In the genomic region with DNA sequence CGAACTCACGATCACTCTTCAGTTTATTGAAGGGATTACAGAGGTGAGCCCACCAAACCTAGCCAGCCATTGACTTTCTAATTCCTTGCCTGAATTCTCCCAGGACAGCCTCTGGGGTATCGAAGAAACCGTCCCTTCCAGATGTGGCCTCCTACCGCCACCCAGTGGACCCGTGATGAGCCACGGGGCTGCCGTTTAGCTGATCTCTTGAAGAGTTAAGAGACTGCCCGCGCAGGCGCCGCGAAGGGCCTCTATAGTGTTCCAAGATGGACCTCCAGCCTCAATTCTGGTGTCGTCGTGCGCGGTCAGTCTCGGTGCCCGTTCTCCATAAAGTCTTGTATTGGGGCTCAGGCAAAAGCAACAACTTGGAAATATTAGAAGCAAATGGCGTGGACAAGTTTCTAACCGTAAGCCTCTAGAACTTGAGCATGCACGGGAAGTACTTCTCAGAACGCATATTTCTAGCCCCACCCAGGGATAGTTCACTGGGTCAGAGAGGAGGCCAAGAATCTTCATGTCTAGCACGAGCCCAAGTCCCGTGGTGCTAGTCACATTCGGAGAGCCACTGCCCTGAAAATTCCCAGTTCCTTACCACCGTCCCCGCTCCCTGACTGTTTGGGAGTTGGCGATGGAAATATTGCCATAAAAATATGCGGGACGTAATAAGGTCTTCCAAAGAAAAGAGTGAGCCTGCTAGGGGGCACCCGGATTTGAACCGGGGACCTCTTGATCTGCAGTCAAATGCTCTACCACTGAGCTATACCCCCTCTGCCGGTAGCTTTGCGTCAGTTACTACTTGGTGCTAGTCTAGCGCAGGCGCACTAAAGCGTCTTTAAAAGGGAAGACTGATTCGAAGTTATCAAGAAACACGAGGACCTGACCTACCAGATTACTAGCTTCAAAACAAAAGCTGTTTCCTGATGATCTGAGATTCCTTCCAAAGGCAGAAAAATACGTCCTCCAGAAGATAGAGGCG, we compare ENCODE assay signal across 7 mouse cellular contexts. TPM values are rescaled to one million over a fixed set of nuclear protein-coding genes. Genes with fewer than 3 reads are reported as not detected.
A peak's percentile ranks its signal among the peaks of the same experiment; 100 is the strongest.
DNase-seq lines count a peak whose midpoint lies in the region; ATAC-seq lines count a peak whose summit lies in the region.

No protein-coding gene starts in this region.

- no peaks in the 10 kb centered on the region for H3K36me3 ChIP-seq in embryonic facial prominence, embryonic 10.5 days (replicated peaks)
- H3K36me3 ChIP-seq in limb, embryonic 10.5 days, result no peaks in the 10 kb centered on the region
- no peaks in the 10 kb centered on the region for H3K36me3 ChIP-seq in midbrain, embryonic 13.5 days

- peak overlapping the region; percentile 86 for H3K27ac ChIP-seq in embryonic facial prominence, embryonic 10.5 days (replicated peaks)
- peak overlapping the region; percentile 85 for H3K27ac ChIP-seq in limb, embryonic 10.5 days
- H3K27ac ChIP-seq in midbrain, embryonic 13.5 days, result peak overlapping the region; percentile 82

- no peaks in the 10 kb centered on the region for H3K9me3 ChIP-seq in embryonic facial prominence, embryonic 10.5 days
- no peaks in the 10 kb centered on the region for H3K9me3 ChIP-seq in limb, embryonic 10.5 days (replicated peaks)
- H3K9me3 ChIP-seq in midbrain, embryonic 13.5 days, result no peaks in the 10 kb centered on the region

- peak overlapping the region; percentile 85 for H3K4me2 ChIP-seq in midbrain, embryonic 13.5 days (replicated peaks)

- H3K4me1 ChIP-seq in embryonic facial prominence, embryonic 10.5 days, result peaks cover 32% of the 10 kb centered on the region
- H3K4me1 ChIP-seq in limb, embryonic 10.5 days, result peaks cover 33% of the 10 kb centered on the region
- H3K4me1 ChIP-seq in midbrain, embryonic 13.5 days (replicated peaks), result peaks cover 32% of the 10 kb centered on the region

- ATAC-seq in granulocyte monocyte progenitor cell, adult 5-6 weeks (replicated peaks; ENCODE audit: poor library complexity, severe bottlenecking), result peak; percentile 75
- ATAC-seq in midbrain, embryonic 13.5 days, result peak; percentile 84

- H3K27me3 ChIP-seq in embryonic facial prominence, embryonic 10.5 days (replicated peaks; ENCODE audit: low read depth, poor library complexity, severe bottlenecking), result peaks cover 67% of the 10 kb centered on the region
- H3K27me3 ChIP-seq in limb, embryonic 10.5 days (ENCODE audit: low read depth, poor library complexity, severe bottlenecking), result peaks cover 55% of the 10 kb centered on the region
- H3K27me3 ChIP-seq in midbrain, embryonic 13.5 days, result peaks cover 41% of the 10 kb centered on the region

- H3K4me3 ChIP-seq in embryonic facial prominence, embryonic 10.5 days, result peak overlapping the region; percentile 90
- peak overlapping the region; percentile 94 for H3K4me3 ChIP-seq in limb, embryonic 10.5 days
- H3K4me3 ChIP-seq in midbrain, embryonic 13.5 days (replicated peaks), result peak overlapping the region; percentile 90

- DNase-seq in adrenal gland, postnatal 10 days, result peak; percentile 96
- DNase-seq in embryonic facial prominence, embryonic 10.5 days (ENCODE audit: low spot score), result peak; percentile 94
- DNase-seq in kidney, adult 11 months, result peak; percentile 94
- DNase-seq in limb, embryonic 10.5 days (ENCODE audit: low spot score), result peak; percentile 93
- DNase-seq in spleen, adult 12 weeks (ENCODE audit: low spot score), result peak; percentile 91

- H3K9ac ChIP-seq in midbrain, embryonic 13.5 days (replicated peaks), result peak overlapping the region; percentile 81

- under 1% methylated on average over 42 of the region's 42 CpGs for WGBS in embryonic facial prominence, embryonic 10.5 days
- WGBS in limb, embryonic 10.5 days, result under 1% methylated on average over 42 of the region's 42 CpGs
- WGBS in midbrain, embryonic 13.5 days, result under 1% methylated on average over 42 of the region's 42 CpGs

RNA-seq across cellular contexts. Expression of a gene that starts 1.6 kb away (rescaled TPM):
- 1 to 10 TPM; 3.4 to 7.2 TPM for total RNA-seq in adrenal gland, postnatal 10 days (2021)
- 0.07 and 0.13 TPM in 2 replicates for polyA plus RNA-seq in embryonic facial prominence, embryonic 10.5 days (2016; fragmentation: Nextera tagmentation; extraction: Ambion mirVana)
- 3.1 and 3.2 TPM in 2 replicates for total RNA-seq in granulocyte monocyte progenitor cell, adult 5-6 weeks (2014; fragmentation: Nextera tagmentation)
- total RNA-seq in granulocyte monocyte progenitor cell, adult 5-6 weeks (2017), result 1.6 and 3.9 TPM in 2 replicates
- not detected in 2 replicates for polyA plus RNA-seq in limb, embryonic 10.5 days (2016; fragmentation: Nextera tagmentation; extraction: Ambion mirVana)
- 0.38 and 0.63 TPM in 2 replicates for polyA plus RNA-seq in midbrain, embryonic 13.5 days (2015; fragmentation: Nextera tagmentation; extraction: Ambion mirVana)

RNA-seq across cellular contexts. Expression of a gene that starts 8.1 kb away (rescaled TPM):
- 1 to 10 TPM; 3.1 to 3.8 TPM for total RNA-seq in adrenal gland, postnatal 10 days (2021)
- 15.6 and 19.2 TPM in 2 replicates for polyA plus RNA-seq in embryonic facial prominence, embryonic 10.5 days (2016; fragmentation: Nextera tagmentation; extraction: Ambion mirVana)
- 11.0 and 15.7 TPM in 2 replicates for total RNA-seq in granulocyte monocyte progenitor cell, adult 5-6 weeks (2014; fragmentation: Nextera tagmentation)
- 2.9 and 6.1 TPM in 2 replicates for total RNA-seq in granulocyte monocyte progenitor cell, adult 5-6 weeks (2017)
- 12.4 and 17.8 TPM in 2 replicates for polyA plus RNA-seq in limb, embryonic 10.5 days (2016; fragmentation: Nextera tagmentation; extraction: Ambion mirVana)
- polyA plus RNA-seq in midbrain, embryonic 13.5 days (2015; fragmentation: Nextera tagmentation; extraction: Ambion mirVana), result 8.0 and 10.5 TPM in 2 replicates

RNA-seq across cellular contexts. Expression of a gene that starts 35.0 kb away (rescaled TPM):
- total RNA-seq in adrenal gland, postnatal 10 days (2021), result 10 to 100 TPM; 11.7 to 29.3 TPM
- polyA plus RNA-seq in embryonic facial prominence, embryonic 10.5 days (2016; fragmentation: Nextera tagmentation; extraction: Ambion mirVana), result 5.3 and 5.7 TPM in 2 replicates
- 0.71 and 4.5 TPM in 2 replicates for total RNA-seq in granulocyte monocyte progenitor cell, adult 5-6 weeks (2014; fragmentation: Nextera tagmentation)
- 0.56 and 0.77 TPM in 2 replicates for total RNA-seq in granulocyte monocyte progenitor cell, adult 5-6 weeks (2017)
- 3.4 and 6.5 TPM in 2 replicates for polyA plus RNA-seq in limb, embryonic 10.5 days (2016; fragmentation: Nextera tagmentation; extraction: Ambion mirVana)
- polyA plus RNA-seq in midbrain, embryonic 13.5 days (2015; fragmentation: Nextera tagmentation; extraction: Ambion mirVana), result 49.8 and 51.8 TPM in 2 replicates

RNA-seq across cellular contexts. Expression of a gene that starts 38.7 kb away (rescaled TPM):
- total RNA-seq in adrenal gland, postnatal 10 days (2021), result 1,000 to 10,000 TPM; 1,275 to 1,278 TPM
- 1,206 and 1,219 TPM in 2 replicates for polyA plus RNA-seq in embryonic facial prominence, embryonic 10.5 days (2016; fragmentation: Nextera tagmentation; extraction: Ambion mirVana)
- 3,567 and 3,801 TPM in 2 replicates for total RNA-seq in granulocyte monocyte progenitor cell, adult 5-6 weeks (2014; fragmentation: Nextera tagmentation)
- total RNA-seq in granulocyte monocyte progenitor cell, adult 5-6 weeks (2017), result 1,586 and 1,858 TPM in 2 replicates
- polyA plus RNA-seq in limb, embryonic 10.5 days (2016; fragmentation: Nextera tagmentation; extraction: Ambion mirVana), result 1,186 and 1,476 TPM in 2 replicates
- 699 and 710 TPM in 2 replicates for polyA plus RNA-seq in midbrain, embryonic 13.5 days (2015; fragmentation: Nextera tagmentation; extraction: Ambion mirVana)

Comparison
In these comparisons a context has a peak if more than half of its experiments do, and no peak if none do; other contexts are left out.
1. Peak in every context shown above with its lines: DNase-seq, ATAC-seq, H3K4me3 ChIP-seq and H3K27ac ChIP-seq.